Mouse (Mus musculus): ENCODE measurements around the gene Syt3. TPM values are rescaled to one million over a fixed set of nuclear protein-coding genes. Genes with fewer than 3 reads are reported as not detected.
A peak's percentile ranks its signal among the peaks of the same experiment; 100 is the strongest.

Gene Syt3
- polyA plus RNA-seq, 1 experiment from 2014 or later, result 2.7 TPM

GRCm38 (mm10) chr7:44382541-44382940 lies 1.4 kb upstream of the Syt3 start:
- no peak overlapping the region for H3K9ac ChIP-seq
- no peaks in the 10 kb centered on the region for H3K9me3 ChIP-seq (replicated peaks)
- WGBS, result 63% methylated on average over 12 of the region's 12 CpGs
- H3K4me2 ChIP-seq (replicated peaks), result no peak overlapping the region
- H3K4me3 ChIP-seq (replicated peaks), result no peak overlapping the region
- ATAC-seq (ENCODE audit: insufficient number of reproducible peaks, low FRiP score, low TSS enrichment, low read depth), result no peak
- H3K36me3 ChIP-seq, result no peaks in the 10 kb centered on the region
- H3K4me1 ChIP-seq, result peaks cover 9% of the 10 kb centered on the region
- peaks cover 8% of the 10 kb centered on the region; the same call in 1 of the 2 replicates for H3K27me3 ChIP-seq
- H3K27ac ChIP-seq (replicated peaks), result no peak overlapping the region

- Histone ChIP-seq H3K27me3 (peaks cover 9% of the 10 kb centered on the region; the same call in 1 of the 2 replicates), H3K4me3 (replicated peaks) (peak overlapping the region; percentile 52), H3K27ac (replicated peaks) (no peak overlapping the region), H3K4me1 (peaks cover 9% of the 10 kb centered on the region), H3K36me3 (no peaks in the 10 kb centered on the region), H3K4me2 (replicated peaks) (peak overlapping the region; percentile 91), H3K9me3 (replicated peaks) (no peaks in the 10 kb centered on the region), H3K9ac (peak overlapping the region; percentile 18; the same call in 1 of the 2 replicates)
- peak; percentile 46; the same call in 1 of the 2 replicates for ATAC-seq (ENCODE audit: insufficient number of reproducible peaks, low FRiP score, low TSS enrichment, low read depth)
- 2% methylated on average over 17 of the region's 17 CpGs for WGBS
These were observed 786 bp downstream of the Syt3 start for GRCm38 (mm10) chr7:44384716-44385059.

- Histone ChIP-seq H3K27me3 (peaks cover 9% of the 10 kb centered on the region; the same call in 1 of the 2 replicates), H3K9me3 (replicated peaks) (no peaks in the 10 kb centered on the region), H3K4me2 (replicated peaks) (peak within 1 kb of the TSS; percentile 91), H3K9ac (peak within 1 kb of the TSS; percentile 18; the same call in 1 of the 2 replicates), H3K4me1 (peaks cover 9% of the 10 kb centered on the region), H3K4me3 (replicated peaks) (peak within 1 kb of the TSS; percentile 52), H3K36me3 (no peaks in the 10 kb centered on the region), H3K27ac (replicated peaks) (no peak within 1 kb of the TSS)
- 75% methylated on average over 12 of the region's 12 CpGs for WGBS
- no peak for ATAC-seq (ENCODE audit: insufficient number of reproducible peaks, low FRiP score, low TSS enrichment, low read depth)
These were observed 1.8 kb downstream of the Syt3 start, which contains the start of gene 1700008O03Rik for GRCm38 (mm10) chr7:44385720-44386119. TSS of gene 1700008O03Rik (minus strand) at chr7:44385820.

GRCm38 (mm10) chr7:44391831-44392230 lies 7.9 kb downstream of the Syt3 start:
- Histone ChIP-seq H3K4me1 (no peaks in the 10 kb centered on the region), H3K27ac (replicated peaks) (no peak overlapping the region), H3K9me3 (replicated peaks) (no peaks in the 10 kb centered on the region), H3K36me3 (no peaks in the 10 kb centered on the region), H3K4me2 (replicated peaks) (no peak overlapping the region), H3K9ac (no peak overlapping the region), H3K27me3 (peaks cover 7% of the 10 kb centered on the region; the same call in 1 of the 2 replicates), H3K4me3 (replicated peaks) (no peak overlapping the region)
- ATAC-seq (ENCODE audit: insufficient number of reproducible peaks, low FRiP score, low TSS enrichment, low read depth), result no peak
- 71% methylated on average over 4 of the region's 4 CpGs for WGBS

- Histone ChIP-seq H3K9me3 (replicated peaks) (no peaks in the 10 kb centered on the region), H3K4me3 (replicated peaks) (no peak overlapping the region), H3K27me3 (peaks cover 7% of the 10 kb centered on the region; the same call in 1 of the 2 replicates), H3K9ac (no peak overlapping the region), H3K4me1 (no peaks in the 10 kb centered on the region), H3K36me3 (no peaks in the 10 kb centered on the region), H3K4me2 (replicated peaks) (no peak overlapping the region), H3K27ac (replicated peaks) (no peak overlapping the region)
- no peak for ATAC-seq (ENCODE audit: insufficient number of reproducible peaks, low FRiP score, low TSS enrichment, low read depth)
- 86% methylated on average over 14 of the region's 14 CpGs for WGBS
These were observed 8.4 kb downstream of the Syt3 start for GRCm38 (mm10) chr7:44392341-44392740.

GRCm38 (mm10) chr7:44393284-44393683 lies 9.4 kb downstream of the Syt3 start:
- 91% methylated on average over 17 of the region's 17 CpGs for WGBS
- H3K4me1 ChIP-seq, result no peaks in the 10 kb centered on the region
- no peaks in the 10 kb centered on the region for H3K36me3 ChIP-seq
- ATAC-seq (ENCODE audit: insufficient number of reproducible peaks, low FRiP score, low TSS enrichment, low read depth), result no peak
- no peaks in the 10 kb centered on the region for H3K27me3 ChIP-seq
- no peak overlapping the region for H3K27ac ChIP-seq (replicated peaks)
- no peak overlapping the region for H3K4me3 ChIP-seq (replicated peaks)
- H3K9me3 ChIP-seq (replicated peaks), result no peaks in the 10 kb centered on the region
- H3K9ac ChIP-seq, result no peak overlapping the region
- H3K4me2 ChIP-seq (replicated peaks), result no peak overlapping the region

GRCm38 (mm10) chr7:44398570-44398969 lies 14.7 kb downstream of the Syt3 start:
- WGBS, result 18% methylated on average over 3 of the region's 3 CpGs
- Histone ChIP-seq H3K27ac (replicated peaks) (no peak overlapping the region), H3K36me3 (no peaks in the 10 kb centered on the region), H3K4me2 (replicated peaks) (no peak overlapping the region), H3K27me3 (no peaks in the 10 kb centered on the region; the same call in 1 of the 2 replicates), H3K4me3 (replicated peaks) (no peak overlapping the region), H3K9me3 (replicated peaks) (no peaks in the 10 kb centered on the region), H3K4me1 (no peaks in the 10 kb centered on the region), H3K9ac (no peak overlapping the region)
- ATAC-seq (ENCODE audit: insufficient number of reproducible peaks, low FRiP score, low TSS enrichment, low read depth), result peak; percentile 47; the same call in 1 of the 2 replicates

- no peak overlapping the region for H3K4me2 ChIP-seq (replicated peaks)
- H3K27me3 ChIP-seq, result no peaks in the 10 kb centered on the region; the same call in 1 of the 2 replicates
- H3K36me3 ChIP-seq, result no peaks in the 10 kb centered on the region
- 74% methylated on average over 6 of the region's 6 CpGs for WGBS
- no peak overlapping the region for H3K4me3 ChIP-seq (replicated peaks)
- no peak overlapping the region for H3K27ac ChIP-seq (replicated peaks)
- H3K9me3 ChIP-seq (replicated peaks), result no peaks in the 10 kb centered on the region
- H3K4me1 ChIP-seq, result peaks cover 4% of the 10 kb centered on the region; the same call in 1 of the 2 replicates
- H3K9ac ChIP-seq, result no peak overlapping the region
- no peak for ATAC-seq (ENCODE audit: insufficient number of reproducible peaks, low FRiP score, low TSS enrichment, low read depth)
These were observed 17.8 kb downstream of the Syt3 start for GRCm38 (mm10) chr7:44401673-44402072.

GRCm38 (mm10) chr7:44405346-44406014 lies 21.6 kb downstream of the Syt3 start:
- H3K9me3 ChIP-seq (replicated peaks), result no peaks in the 10 kb centered on the region
- no peaks in the 10 kb centered on the region for H3K36me3 ChIP-seq
- WGBS, result 2% methylated on average over 27 of the region's 27 CpGs
- peak; percentile 95 for ATAC-seq (ENCODE audit: insufficient number of reproducible peaks, low FRiP score, low TSS enrichment, low read depth)
- H3K27ac ChIP-seq (replicated peaks), result peak overlapping the region; percentile 18; the same call in 1 of the 2 replicates
- H3K9ac ChIP-seq, result no peak overlapping the region
- peaks cover 4% of the 10 kb centered on the region; the same call in 1 of the 2 replicates for H3K4me1 ChIP-seq
- peak overlapping the region; percentile 49 for H3K4me3 ChIP-seq (replicated peaks)
- peak overlapping the region; percentile 52 for H3K4me2 ChIP-seq (replicated peaks)
- H3K27me3 ChIP-seq, result peaks cover 4% of the 10 kb centered on the region; the same call in 1 of the 2 replicates

- under 1% methylated on average over 5 of the region's 5 CpGs for WGBS
- H3K4me3 ChIP-seq (replicated peaks), result peak overlapping the region; percentile 49
- no peak overlapping the region for H3K27ac ChIP-seq (replicated peaks)
- peaks cover 4% of the 10 kb centered on the region; the same call in 1 of the 2 replicates for H3K4me1 ChIP-seq
- peak overlapping the region; percentile 52 for H3K4me2 ChIP-seq (replicated peaks)
- no peaks in the 10 kb centered on the region for H3K36me3 ChIP-seq
- H3K9ac ChIP-seq, result no peak overlapping the region
- H3K9me3 ChIP-seq (replicated peaks), result no peaks in the 10 kb centered on the region
- no peak for ATAC-seq (ENCODE audit: insufficient number of reproducible peaks, low FRiP score, low TSS enrichment, low read depth)
- peaks cover 4% of the 10 kb centered on the region; the same call in 1 of the 2 replicates for H3K27me3 ChIP-seq
These were observed 22.1 kb downstream of the Syt3 start for GRCm38 (mm10) chr7:44406015-44406355.

- Histone ChIP-seq H3K4me3 (replicated peaks) (no peak overlapping the region), H3K4me1 (peaks cover under 1% of the 10 kb centered on the region; the same call in 1 of the 2 replicates), H3K27ac (replicated peaks) (no peak overlapping the region), H3K27me3 (peaks cover 4% of the 10 kb centered on the region; the same call in 1 of the 2 replicates), H3K36me3 (no peaks in the 10 kb centered on the region), H3K9me3 (replicated peaks) (no peaks in the 10 kb centered on the region), H3K9ac (no peak overlapping the region), H3K4me2 (replicated peaks) (no peak overlapping the region)
- WGBS, result 67% methylated on average over 4 of the region's 4 CpGs
- ATAC-seq (ENCODE audit: insufficient number of reproducible peaks, low FRiP score, low TSS enrichment, low read depth), result no peak
These were observed 27.2 kb downstream of the Syt3 start for GRCm38 (mm10) chr7:44411144-44411543.
